Mouse (Mus musculus): ENCODE data around the gene Gal3st4. TPM values are rescaled to one million over a fixed set of nuclear protein-coding genes. Genes with fewer than 3 reads are reported as not detected.

Gene Gal3st4
- polyA plus RNA-seq, 1 experiment, result 2.0 TPM

GRCm38 (mm10) chr5:138268980-138269379 is 3.7 kb downstream of the Gal3st4 start:
- Histone ChIP-seq H3K27ac (ENCODE audit: insufficient read depth, low read length) (no peak overlapping the region), H3K27me3 (ENCODE audit: control insufficient read depth, insufficient read depth, low read length) (no peaks in the 10 kb centered on the region), H3K4me1 (ENCODE audit: control insufficient read depth, insufficient read depth, low read length) (no peaks in the 10 kb centered on the region), H3K4me3 (replicated peaks; ENCODE audit: insufficient read depth, low read depth, low read length) (no peak overlapping the region)
- TF ChIP-seq POLR2A (IDR thresholded peaks at IDR 0.05; ENCODE audit: borderline replicate concordance, insufficient read depth, low read length), result no peak
- TF ChIP-seq CTCF (IDR thresholded peaks at IDR 0.05; ENCODE audit: borderline replicate concordance, insufficient read depth, low read depth, low read length), result no peak
- 87% methylated on average over 4 of the region's 4 CpGs for WGBS
- no peak for DNase-seq

DNA sequence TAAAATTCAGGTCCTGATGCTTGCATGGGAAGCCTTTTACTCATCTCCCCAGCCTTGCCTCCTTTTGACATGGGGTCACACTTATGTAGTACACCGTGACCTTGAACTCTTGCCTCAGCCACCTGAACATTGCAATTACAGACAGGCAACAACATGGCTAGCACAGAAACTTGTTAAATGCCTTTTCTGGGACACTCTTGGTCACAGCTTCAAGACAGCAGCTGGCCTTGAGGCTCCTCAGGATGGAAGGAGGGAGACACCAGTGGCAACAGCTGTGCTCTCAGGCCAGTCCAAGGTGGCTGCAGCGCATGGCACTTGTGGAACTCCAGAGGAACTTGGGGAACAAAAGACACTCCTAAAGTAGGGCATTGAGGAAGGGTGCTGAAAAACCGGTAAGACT is 5.5 kb downstream of the Gal3st4 start:
- no peaks in the 10 kb centered on the region for H3K27me3 ChIP-seq (ENCODE audit: control insufficient read depth, insufficient read depth, low read length)
- peaks cover 9% of the 10 kb centered on the region; the same call in 1 of the 2 replicates for H3K4me1 ChIP-seq (ENCODE audit: control insufficient read depth, insufficient read depth, low read length)
- no peak for DNase-seq
- TF ChIP-seq POLR2A (IDR thresholded peaks at IDR 0.05; ENCODE audit: borderline replicate concordance, insufficient read depth, low read length) (no peak), CTCF (IDR thresholded peaks at IDR 0.05; ENCODE audit: borderline replicate concordance, insufficient read depth, low read depth, low read length) (no peak)
- no peak overlapping the region for H3K4me3 ChIP-seq (replicated peaks; ENCODE audit: insufficient read depth, low read depth, low read length)
- WGBS, result 86% methylated on average over 3 of the region's 3 CpGs
- H3K27ac ChIP-seq (ENCODE audit: insufficient read depth, low read length), result no peak overlapping the region

GRCm38 (mm10) chr5:138265712-138266111 is 6.9 kb downstream of the Gal3st4 start:
- 93% methylated on average over 4 of the region's 4 CpGs for WGBS

DNA sequence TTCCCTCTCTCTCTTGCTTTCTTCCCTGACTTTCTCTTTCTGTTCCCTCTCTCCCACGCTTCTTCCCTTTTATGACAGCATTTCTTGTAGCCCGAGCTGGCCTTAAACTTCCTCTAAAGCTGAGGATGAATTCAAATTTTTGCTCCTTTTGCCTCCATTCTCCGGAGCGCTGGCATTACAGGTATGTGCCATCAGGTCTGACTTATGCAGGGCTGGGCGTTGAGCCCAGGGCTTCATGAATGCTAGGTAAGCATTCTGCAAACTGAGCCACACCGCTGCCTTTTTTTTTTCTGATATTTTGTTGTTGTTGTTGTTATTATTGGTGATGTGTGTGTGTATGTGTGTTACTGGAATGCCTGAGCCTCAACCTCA is 8.4 kb downstream of the Gal3st4 start:
- WGBS, result 7% methylated on average over 6 of the region's 6 CpGs
- DNase-seq, result no peak
- TF ChIP-seq CTCF (IDR thresholded peaks at IDR 0.05; ENCODE audit: borderline replicate concordance, insufficient read depth, low read depth, low read length) (no peak), POLR2A (IDR thresholded peaks at IDR 0.05; ENCODE audit: borderline replicate concordance, insufficient read depth, low read length) (no peak)
- peaks cover 9% of the 10 kb centered on the region; the same call in 1 of the 2 replicates for H3K4me1 ChIP-seq (ENCODE audit: control insufficient read depth, insufficient read depth, low read length)
- no peaks in the 10 kb centered on the region for H3K27me3 ChIP-seq (ENCODE audit: control insufficient read depth, insufficient read depth, low read length)
- peak overlapping the region; percentile 78 for H3K4me3 ChIP-seq (replicated peaks; ENCODE audit: insufficient read depth, low read depth, low read length)
- no peak overlapping the region for H3K27ac ChIP-seq (ENCODE audit: insufficient read depth, low read length)

More at GRCm38 (mm10) chr5:138265712-138266111, 6.9 kb downstream of the Gal3st4 start:
- TF ChIP-seq POLR2A (IDR thresholded peaks at IDR 0.05; ENCODE audit: borderline replicate concordance, insufficient read depth, low read length) (no peak), CTCF (IDR thresholded peaks at IDR 0.05; ENCODE audit: borderline replicate concordance, insufficient read depth, low read depth, low read length) (no peak)
- no peak for DNase-seq
- Histone ChIP-seq H3K4me1 (ENCODE audit: control insufficient read depth, insufficient read depth, low read length) (peaks cover 9% of the 10 kb centered on the region; the same call in 1 of the 2 replicates), H3K27me3 (ENCODE audit: control insufficient read depth, insufficient read depth, low read length) (no peaks in the 10 kb centered on the region), H3K27ac (ENCODE audit: insufficient read depth, low read length) (no peak overlapping the region), H3K4me3 (replicated peaks; ENCODE audit: insufficient read depth, low read depth, low read length) (no peak overlapping the region)

DNA sequence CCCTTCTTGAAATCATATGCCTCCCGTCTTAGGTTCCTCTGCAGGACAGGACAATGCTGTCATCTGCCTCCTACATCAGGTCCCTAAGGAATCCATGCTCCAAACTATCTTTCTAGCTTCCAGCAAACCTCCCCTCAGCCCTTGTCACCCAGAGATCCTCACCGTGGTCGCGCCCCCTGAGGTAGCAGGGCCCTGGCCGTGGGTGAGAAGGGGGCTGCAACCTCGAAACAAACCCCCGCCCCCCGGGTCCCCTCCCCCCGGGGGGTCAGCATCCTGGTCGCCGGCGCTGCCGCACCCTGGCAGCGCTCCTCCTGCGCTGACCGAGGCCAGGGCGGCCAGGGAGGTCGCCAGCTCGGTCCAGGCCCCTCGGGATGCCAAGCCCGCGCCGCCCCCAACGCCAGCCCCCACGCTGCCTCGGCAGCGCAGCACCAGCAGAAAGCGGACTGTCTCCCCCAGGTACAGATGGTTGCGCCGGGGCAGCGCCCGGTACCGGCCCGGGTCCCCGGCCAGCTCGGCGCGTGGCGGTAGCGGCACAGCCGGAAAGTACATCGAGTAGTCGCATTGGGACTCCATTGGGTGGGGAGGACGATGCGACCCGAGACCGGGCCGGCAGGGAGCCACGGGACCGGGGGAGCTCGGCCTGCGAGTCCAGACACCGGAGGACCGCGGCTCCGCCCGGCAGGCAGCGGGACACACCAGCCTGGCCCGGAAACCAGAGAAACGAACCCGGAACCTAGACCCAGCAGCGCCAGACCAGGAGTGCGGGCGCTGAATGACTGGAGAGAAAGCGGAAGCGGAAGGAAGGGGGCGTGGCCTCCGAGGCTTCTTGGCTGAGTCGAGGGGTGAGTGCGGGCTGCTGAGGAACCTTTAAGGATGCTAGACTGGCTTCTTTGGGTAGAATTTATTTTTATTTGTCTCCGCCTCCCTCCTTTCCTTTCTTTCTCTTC is 9.1 kb downstream of the Gal3st4 start, which contains the start of gene BC037034:
TSS of gene BC037034 (minus strand) at position 774 of the 947 bp plus-strand sequence.
- peak within 1 kb of the TSS; percentile 78 for H3K4me3 ChIP-seq (replicated peaks; ENCODE audit: insufficient read depth, low read depth, low read length)
- H3K27ac ChIP-seq (ENCODE audit: insufficient read depth, low read length), result peak within 1 kb of the TSS; percentile 76
- H3K4me1 ChIP-seq (ENCODE audit: control insufficient read depth, insufficient read depth, low read length), result peaks cover 9% of the 10 kb centered on the region; the same call in 1 of the 2 replicates
- peak; percentile 92 for DNase-seq
- no peaks in the 10 kb centered on the region for H3K27me3 ChIP-seq (ENCODE audit: control insufficient read depth, insufficient read depth, low read length)
- under 1% methylated on average over 70 of the region's 71 CpGs for WGBS
- TF ChIP-seq POLR2A (IDR thresholded peaks at IDR 0.05; ENCODE audit: borderline replicate concordance, insufficient read depth, low read length) (peak; percentile 90), CTCF (IDR thresholded peaks at IDR 0.05; ENCODE audit: borderline replicate concordance, insufficient read depth, low read depth, low read length) (no peak)

DNA sequence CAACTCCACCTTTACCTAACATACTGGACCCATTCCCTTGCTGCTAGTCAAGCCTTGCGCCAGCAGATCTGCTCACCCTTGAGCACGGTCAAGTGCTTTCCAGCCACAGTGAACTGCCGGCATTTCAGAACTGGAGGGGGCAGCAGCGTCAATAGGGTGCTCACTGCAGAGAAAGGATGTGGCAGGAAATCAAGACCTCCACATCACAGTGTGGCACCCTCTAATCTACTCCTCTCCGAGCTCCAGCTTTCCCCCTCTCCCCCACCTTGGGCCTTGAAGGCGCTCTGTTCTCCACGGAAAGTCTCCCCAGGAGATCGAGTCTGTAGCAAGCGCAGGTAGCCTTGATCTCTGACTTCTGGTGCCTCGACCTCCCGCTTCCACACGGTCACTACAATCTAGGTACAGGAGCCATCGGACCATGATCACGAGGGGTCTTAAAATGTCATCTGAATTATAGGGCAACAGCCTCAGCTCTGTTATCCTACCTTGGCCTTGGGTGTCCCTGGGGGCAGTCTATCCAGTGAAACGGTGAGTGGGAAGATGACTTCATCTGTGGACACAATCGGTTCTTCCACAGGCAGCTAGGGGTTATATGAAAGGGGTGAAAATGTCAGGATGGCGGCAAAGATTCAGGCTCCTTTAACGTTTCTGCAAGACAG is 9.9 kb downstream of the Gal3st4 start:
- WGBS, result 48% methylated on average over 18 of the region's 18 CpGs
- H3K27ac ChIP-seq (ENCODE audit: insufficient read depth, low read length), result no peak overlapping the region

GRCm38 (mm10) chr5:138262001-138262400 is 10.6 kb downstream of the Gal3st4 start:
- Histone ChIP-seq H3K4me1 (ENCODE audit: control insufficient read depth, insufficient read depth, low read length) (peaks cover 9% of the 10 kb centered on the region; the same call in 1 of the 2 replicates), H3K27ac (ENCODE audit: insufficient read depth, low read length) (no peak overlapping the region), H3K4me3 (replicated peaks; ENCODE audit: insufficient read depth, low read depth, low read length) (no peak overlapping the region), H3K27me3 (ENCODE audit: control insufficient read depth, insufficient read depth, low read length) (no peaks in the 10 kb centered on the region)
- peak in 1 of 2 experiments; percentile 13 for DNase-seq
- TF ChIP-seq POLR2A (IDR thresholded peaks at IDR 0.05; ENCODE audit: borderline replicate concordance, insufficient read depth, low read length), result no peak
- TF ChIP-seq CTCF (IDR thresholded peaks at IDR 0.05; ENCODE audit: borderline replicate concordance, insufficient read depth, low read depth, low read length), result no peak
- 86% methylated on average over 4 of the region's 4 CpGs for WGBS

More for the DNA sequence above, 9.9 kb downstream of the Gal3st4 start:
- peak overlapping the region; percentile 78 for H3K4me3 ChIP-seq (replicated peaks; ENCODE audit: insufficient read depth, low read depth, low read length)
- peaks cover 9% of the 10 kb centered on the region; the same call in 1 of the 2 replicates for H3K4me1 ChIP-seq (ENCODE audit: control insufficient read depth, insufficient read depth, low read length)
- no peak for DNase-seq
- TF ChIP-seq CTCF (IDR thresholded peaks at IDR 0.05; ENCODE audit: borderline replicate concordance, insufficient read depth, low read depth, low read length) (no peak), POLR2A (IDR thresholded peaks at IDR 0.05; ENCODE audit: borderline replicate concordance, insufficient read depth, low read length) (0 out of 2 replicates have a peak, but pooled peaks have one; percentile 17)
- no peaks in the 10 kb centered on the region for H3K27me3 ChIP-seq (ENCODE audit: control insufficient read depth, insufficient read depth, low read length)

All from cerebellum, adult 2 months (tissue).